Mouse (Mus musculus) small intestine, adult 2 months (tissue): ENCODE measurements around the gene Sult5a1.

Experiments
- CTCF ChIP-seq: fragments of 200-500 bp; IDR thresholded peaks from 2 replicates; pipeline ENCODE4 v1.5.1; 2012; ENCODE audit warnings: low read depth, mild to moderate bottlenecking, control low read depth, inconsistent platforms, low read length, moderate library complexity, mixed read lengths; ENCODE audit not compliant: insufficient replicate concordance, insufficient read length; ENCODE audit errors: extremely low read depth
- POLR2A ChIP-seq: fragments of 200-500 bp; IDR thresholded peaks from 2 replicates; pipeline ENCODE4 v1.6.1; 2012; ENCODE audit warnings: low read depth, mild to moderate bottlenecking, control low read depth, inconsistent platforms, low read length, moderate library complexity

GRCm38 (mm10) chr8:123126193-123126816 is 31.8 kb downstream of the Sult5a1 start:
- TF ChIP-seq CTCF (no peak), POLR2A (no peak)
